Comparison of ENCODE assay signal across 24 mouse cellular contexts in genomic region chr1:78292397-78292796, GRCm38 (mm10). TPM values are rescaled to one million over a fixed set of nuclear protein-coding genes. Genes with fewer than 3 reads are reported as not detected.
DNase-seq lines count a peak whose midpoint lies in the region; ATAC-seq lines count a peak whose summit lies in the region.
"Had no signal": no experiment of that assay in that cellular context is flagged by ENCODE, and none has a peak within 500 bp of the region (broad histone marks: within the 10 kb centered on the region; RNA-seq: fewer than 3 reads in every experiment).

No protein-coding gene starts in this region.

- ATAC-seq in forebrain, embryonic 15.5 days (replicated peaks), result no peak
- ATAC-seq: activated CD4-positive, CD25-positive, alpha-beta regulatory T cell, adult 4 months; forebrain, embryonic 13.5 days; forebrain, postnatal 0 days; hindbrain, embryonic 16.5 days had no signal

- H3K27me3 ChIP-seq in midbrain, embryonic 10.5 days (ENCODE audit: low read depth, poor library complexity, severe bottlenecking), result no peaks in the 10 kb centered on the region
- H3K27me3 ChIP-seq in forebrain, embryonic 15.5 days, result no peaks in the 10 kb centered on the region
- H3K27me3 ChIP-seq: forebrain, embryonic 13.5 days had no signal

- H3K4me3 ChIP-seq in midbrain, embryonic 10.5 days, result no peak overlapping the region
- H3K4me3 ChIP-seq in forebrain, embryonic 15.5 days, result no peak overlapping the region
- H3K4me3 ChIP-seq: forebrain, embryonic 10.5 days; forebrain, embryonic 13.5 days; gastrocnemius, adult 2 months; heart, adult 2 months; hindbrain, embryonic 10.5 days; hindbrain, embryonic 13.5 days had no signal

- H3K9me3 ChIP-seq in midbrain, embryonic 10.5 days (replicated peaks), result no peaks in the 10 kb centered on the region
- no peaks in the 10 kb centered on the region for H3K9me3 ChIP-seq in forebrain, embryonic 15.5 days
- H3K9me3 ChIP-seq: forebrain, embryonic 10.5 days; forebrain, embryonic 13.5 days; hindbrain, embryonic 10.5 days; hindbrain, embryonic 13.5 days had no signal

- H3K36me3 ChIP-seq in midbrain, embryonic 10.5 days, result no peaks in the 10 kb centered on the region
- no peaks in the 10 kb centered on the region for H3K36me3 ChIP-seq in forebrain, embryonic 15.5 days
- H3K36me3 ChIP-seq: forebrain, embryonic 10.5 days; hindbrain, embryonic 10.5 days; hindbrain, embryonic 13.5 days had no signal

- WGBS in midbrain, embryonic 10.5 days, result 92% methylated on average over 3 of the region's 3 CpGs
- WGBS in forebrain, embryonic 15.5 days, result 93% methylated on average over 3 of the region's 3 CpGs

- H3K4me2 ChIP-seq in forebrain, embryonic 15.5 days (replicated peaks), result no peak overlapping the region
- H3K4me2 ChIP-seq: forebrain, embryonic 13.5 days; heart, embryonic 11.5 days; hindbrain, embryonic 13.5 days had no signal

- no peak overlapping the region for H3K27ac ChIP-seq in midbrain, embryonic 10.5 days (replicated peaks)
- no peak overlapping the region for H3K27ac ChIP-seq in forebrain, embryonic 15.5 days (replicated peaks)
- H3K27ac ChIP-seq: forebrain, embryonic 10.5 days; forebrain, embryonic 13.5 days; gastrocnemius, adult 2 months; heart, adult 2 months; hindbrain, embryonic 10.5 days; hindbrain, embryonic 13.5 days had no signal

- peak; percentile 23 for DNase-seq in heart, adult 11 months
- DNase-seq in heart, postnatal 4 days, result no peak
- peak; percentile 66 for DNase-seq in lung, postnatal 10 days
- DNase-seq in lung, postnatal 36 days, result peak; percentile 88
- no peak for DNase-seq in testis, postnatal 10 days (ENCODE audit: low spot score)
- no peak for DNase-seq in midbrain, embryonic 10.5 days (ENCODE audit: low spot score)
- DNase-seq: adrenal gland, adult 8-10 months; adrenal gland, postnatal 25 days; cerebellum, adult 11-12 months; cerebellum, adult 8-10 months; cerebellum, postnatal 10 days; forebrain, postnatal 0 days; gastrocnemius, adult 2 months; gastrocnemius, postnatal 25 days; heart, adult 2 months had no signal

- H3K4me1 ChIP-seq in midbrain, embryonic 10.5 days, result no peaks in the 10 kb centered on the region
- no peaks in the 10 kb centered on the region for H3K4me1 ChIP-seq in forebrain, embryonic 15.5 days
- H3K4me1 ChIP-seq: forebrain, embryonic 10.5 days; forebrain, embryonic 13.5 days; hindbrain, embryonic 10.5 days; hindbrain, embryonic 13.5 days had no signal

- H3K9ac ChIP-seq in forebrain, embryonic 15.5 days (replicated peaks), result no peak overlapping the region
- H3K9ac ChIP-seq: forebrain, embryonic 13.5 days; forebrain, postnatal 0 days; hindbrain, embryonic 13.5 days had no signal

RNA-seq across cellular contexts. Expression of gene Sgpp2, which starts 17.7 kb away (rescaled TPM):
- total RNA-seq in heart, postnatal 4 days (2021), result under 1 TPM; 0.10 to 0.11 TPM
- 1.6 and 1.7 TPM in 2 replicates for polyA plus RNA-seq in midbrain, embryonic 10.5 days (2016; fragmentation: Nextera tagmentation; extraction: Ambion mirVana)
- 0.45 and 0.70 TPM in 2 replicates for polyA plus RNA-seq in forebrain, embryonic 15.5 days (2015; fragmentation: Nextera tagmentation; extraction: Ambion mirVana)
- total RNA-seq: gastrocnemius, adult 2 months; gastrocnemius, postnatal 25 days; heart, postnatal 25 days had no signal

Comparison
In these comparisons a context has a peak if more than half of its experiments do, and no peak if none do; other contexts are left out.
1. DNase-seq: peak in heart, adult 11 months (single experiment), lung, postnatal 10 days (single experiment) and lung, postnatal 36 days (single experiment); none in heart, postnatal 4 days (single experiment), testis, postnatal 10 days (single experiment) and midbrain, embryonic 10.5 days (single experiment).